Mouse (Mus musculus) midbrain, embryonic 14.5 days (tissue): Measurements from ENCODE around the gene Cdk5. TPM values are rescaled to one million over a fixed set of nuclear protein-coding genes. Genes with fewer than 3 reads are reported as not detected.

Source experiments
- ATAC-seq: fragments of 200-750 bp; cut with Nextera tagmentation; 2 replicates; pipeline ENCODE4 v1.8.0; 2017; ENCODE audit warnings: moderate number of reproducible peaks, moderate library complexity; ENCODE audit not compliant: low FRiP score, low TSS enrichment
- DNase-seq: peaks from one replicate; pipeline ENCODE4 v3.0.0-alpha.2; 2015
- H3K27ac ChIP-seq: fragments of 300-500 bp; sonication (generic); replicated peaks from 2 replicates; pipeline ENCODE4 v1.5.1; 2014; ENCODE audit warnings: mild to moderate bottlenecking, low read depth, low read length, moderate library complexity
- H3K27me3 ChIP-seq: fragments of 300-500 bp; sonication (generic); 2 replicates; pipeline ENCODE4 v1.6.1; 2014; ENCODE audit warnings: low read length, control low read depth, mixed read lengths; ENCODE audit not compliant: control insufficient read depth, insufficient read depth
- H3K36me3 ChIP-seq: fragments of 300-500 bp; sonication (generic); 2 replicates; pipeline ENCODE4 v1.6.1; 2014; ENCODE audit warnings: low read length, control low read depth; ENCODE audit not compliant: control insufficient read depth, insufficient read depth
- H3K4me1 ChIP-seq: fragments of 300-500 bp; sonication (generic); 2 replicates; pipeline ENCODE4 v1.6.1; 2014; ENCODE audit warnings: mild to moderate bottlenecking, antibody characterized with exemption, low read length, control low read depth; ENCODE audit not compliant: control insufficient read depth, insufficient read depth
- H3K4me2 ChIP-seq: fragments of 300-500 bp; sonication (generic); 2 replicates; pipeline ENCODE4 v1.6.1; 2014; ENCODE audit warnings: mild to moderate bottlenecking, low read length, moderate library complexity
- H3K4me3 ChIP-seq: fragments of 300-500 bp; sonication (generic); replicated peaks from 2 replicates; pipeline ENCODE4 v1.5.1; 2014; ENCODE audit warnings: low read depth, low read length
- H3K9ac ChIP-seq: fragments of 300-500 bp; sonication (generic); replicated peaks from 2 replicates; pipeline ENCODE4 v1.6.1; 2014; ENCODE audit warnings: mild to moderate bottlenecking, low read length, moderate library complexity
- H3K9me3 ChIP-seq: fragments of 300-500 bp; sonication (generic); 2 replicates; pipeline ENCODE4 v1.6.1; 2016; ENCODE audit warnings: low read length, control low read depth, mixed read lengths; ENCODE audit not compliant: control insufficient read depth
- WGBS: fragments of 180-500 bp; shearing (Covaris S2); extraction: QIAGEN DNeasy Blood & Tissue Kit; methylation state at CpG from one replicate; pipeline ENCODE4 v1.1.7; 2014; 5-methylcytosine and 5-hydroxymethylcytosine counted together
- polyA plus RNA-seq: library from polyadenylated mRNA; unstranded; fragments of >200 nt; fragmentation: Nextera tagmentation; extraction: Ambion mirVana; gene quantifications from 2 replicates; pipeline ENCODE4 v1.2.1, GENCODE M21; 2014

Cdk5 gene
- polyA plus RNA-seq, 1 experiment from 2014 or later, result 110 TPM

DNA sequence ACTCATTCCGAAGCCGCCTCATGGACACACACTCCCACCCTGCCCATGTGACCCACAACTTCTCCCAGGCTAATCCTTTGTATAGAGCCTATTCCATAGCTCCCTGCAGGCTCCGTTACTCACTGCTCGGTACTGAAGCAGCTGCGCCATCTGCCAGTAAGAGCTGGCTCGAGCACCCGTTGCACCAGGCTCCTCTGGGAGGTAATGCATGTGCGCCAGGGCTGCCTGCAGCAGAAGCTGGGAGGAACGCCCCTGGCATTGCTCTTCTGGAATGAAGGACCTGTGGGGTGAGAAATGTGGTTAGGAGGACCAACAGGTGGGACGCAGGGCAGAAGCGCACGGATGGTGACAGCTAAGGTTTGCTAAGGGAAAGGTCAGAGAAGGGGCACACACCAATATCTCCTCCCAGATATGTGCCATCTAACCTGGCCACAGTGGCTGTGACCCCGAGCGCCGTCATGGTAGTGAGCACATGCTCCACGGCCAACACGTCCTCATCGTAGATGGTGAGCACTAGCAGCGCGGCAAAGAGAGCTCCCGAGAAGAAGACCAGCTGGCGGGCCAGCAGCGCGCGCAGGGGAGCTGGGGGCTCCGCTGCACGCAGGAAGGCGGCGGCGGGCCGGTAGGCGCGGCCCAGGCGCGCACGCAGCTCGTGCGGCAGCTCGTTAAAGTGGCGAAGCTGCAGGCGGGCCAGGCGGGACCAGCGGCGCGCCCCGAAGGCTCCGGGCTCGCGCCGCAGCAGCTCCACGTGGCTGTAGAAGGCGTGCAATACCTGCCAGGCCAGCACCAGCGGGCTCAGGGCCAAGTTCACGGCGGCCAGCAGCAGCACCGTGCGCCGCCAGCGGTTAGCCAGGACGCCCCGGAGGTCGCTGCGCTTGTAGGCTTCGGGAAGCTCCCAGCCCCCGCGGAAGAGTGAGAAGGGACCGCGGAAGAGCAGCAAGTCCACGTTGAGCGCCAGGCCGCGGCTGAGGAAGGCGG lies 35.8 kb downstream of the Cdk5 start:
- Histone ChIP-seq H3K4me2 (peak overlapping the region; percentile 92), H3K4me3 (peak overlapping the region; percentile 43), H3K9me3 (no peaks in the 10 kb centered on the region), H3K36me3 (no peaks in the 10 kb centered on the region), H3K4me1 (peaks cover 26% of the 10 kb centered on the region), H3K27ac (no peak overlapping the region), H3K9ac (peak overlapping the region; percentile 56), H3K27me3 (peaks cover 16% of the 10 kb centered on the region; the same call in 1 of the 2 replicates)
- ATAC-seq, result no peak
- WGBS, result under 1% methylated on average over 73 of the region's 73 CpGs
- DNase-seq, result peak; percentile 80

DNA sequence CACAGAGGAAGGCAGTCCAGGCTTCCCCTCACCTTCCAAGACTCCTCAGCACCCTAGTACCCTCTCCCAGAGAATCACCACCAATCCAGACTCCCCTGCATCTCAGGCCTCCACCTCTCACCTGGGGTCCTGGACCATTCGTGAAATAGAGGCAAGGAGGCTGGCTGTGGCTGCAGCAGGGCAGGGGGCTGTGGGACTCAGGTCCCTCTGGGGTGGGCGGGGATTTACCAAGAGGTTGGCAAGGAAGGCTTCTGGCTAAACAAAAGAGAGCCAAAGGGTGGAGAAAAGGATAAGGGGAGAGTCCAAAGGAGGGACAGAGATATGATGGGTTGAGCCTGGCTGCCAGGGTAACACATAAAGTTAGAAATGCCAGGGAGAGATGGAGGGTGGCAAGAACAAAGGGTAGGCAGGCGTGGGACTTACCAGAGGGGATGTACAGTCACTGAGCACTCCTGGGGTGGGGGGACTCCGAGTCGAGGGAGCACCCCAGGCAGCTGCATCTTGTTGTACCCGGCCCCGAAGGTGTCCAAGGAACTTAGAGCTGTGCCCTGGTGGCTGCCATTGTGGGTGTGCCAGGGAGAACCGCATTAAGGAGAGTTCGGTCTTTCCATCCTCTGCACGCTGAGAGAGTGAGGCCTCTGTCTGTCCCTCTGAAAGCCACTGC lies 37.3 kb downstream of the Cdk5 start:
- H3K4me2 ChIP-seq, result no peak overlapping the region
- no peaks in the 10 kb centered on the region for H3K36me3 ChIP-seq
- H3K9ac ChIP-seq, result no peak overlapping the region
- H3K9me3 ChIP-seq, result no peaks in the 10 kb centered on the region
- H3K27me3 ChIP-seq, result peaks cover 16% of the 10 kb centered on the region; the same call in 1 of the 2 replicates
- DNase-seq (no peak), ATAC-seq (no peak)
- H3K4me3 ChIP-seq, result no peak overlapping the region
- WGBS, result 78% methylated on average over 10 of the region's 10 CpGs
- peaks cover 26% of the 10 kb centered on the region for H3K4me1 ChIP-seq
- no peak overlapping the region for H3K27ac ChIP-seq

DNA sequence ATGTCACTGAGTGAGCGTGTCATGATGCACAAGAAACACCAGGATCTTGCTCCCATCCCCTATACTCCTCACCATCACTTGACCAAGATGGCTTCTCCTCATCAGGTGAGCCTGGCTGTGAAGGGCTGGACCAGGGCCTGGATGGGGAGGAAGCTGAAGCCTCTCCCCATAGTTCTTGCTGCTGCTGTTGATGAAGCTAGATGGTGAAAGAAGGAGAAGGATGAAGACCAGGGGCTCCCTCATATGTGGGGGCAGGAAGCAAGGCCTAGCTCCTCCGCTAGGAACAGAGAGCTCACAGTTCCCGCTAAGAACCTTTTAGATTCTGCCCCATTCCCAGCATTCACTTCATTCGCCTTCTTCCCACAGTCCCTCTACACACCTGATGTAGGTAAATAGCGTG lies 38.0 kb downstream of the Cdk5 start:
- H3K4me3 ChIP-seq, result no peak overlapping the region
- no peak overlapping the region for H3K27ac ChIP-seq
- no peak overlapping the region for H3K4me2 ChIP-seq
- H3K4me1 ChIP-seq, result peaks cover 26% of the 10 kb centered on the region
- no peak for DNase-seq
- H3K27me3 ChIP-seq, result peaks cover 16% of the 10 kb centered on the region; the same call in 1 of the 2 replicates
- no peaks in the 10 kb centered on the region for H3K36me3 ChIP-seq
- H3K9me3 ChIP-seq, result no peaks in the 10 kb centered on the region
- no peak for ATAC-seq
- H3K9ac ChIP-seq, result no peak overlapping the region
- 93% methylated on average over 5 of the region's 5 CpGs for WGBS

DNA sequence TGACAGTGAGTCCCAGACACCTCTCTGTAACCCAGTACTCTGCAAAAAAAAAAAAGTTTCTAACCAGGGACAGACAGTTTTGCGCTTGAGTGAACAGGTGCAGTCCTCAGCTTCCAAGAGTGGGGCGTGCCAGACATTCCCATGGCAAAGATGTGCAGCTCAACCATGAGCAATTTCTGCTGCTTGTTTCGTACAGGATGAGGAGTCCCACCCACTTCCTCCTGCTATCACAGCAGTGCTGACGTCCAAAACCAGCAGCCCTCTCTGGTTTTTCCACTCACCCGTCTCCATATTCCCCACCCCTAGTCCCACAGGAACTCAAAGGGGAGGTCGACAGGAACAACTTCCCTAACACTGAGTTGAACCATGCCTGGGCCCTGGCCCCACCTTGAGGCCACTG lies 38.9 kb downstream of the Cdk5 start:
- ATAC-seq, result no peak
- DNase-seq, result no peak
- H3K27ac ChIP-seq, result no peak overlapping the region
- H3K9me3 ChIP-seq, result no peaks in the 10 kb centered on the region
- H3K4me1 ChIP-seq, result peaks cover 26% of the 10 kb centered on the region
- H3K4me2 ChIP-seq, result no peak overlapping the region
- WGBS, result 77% methylated on average over 6 of the region's 6 CpGs
- no peak overlapping the region for H3K4me3 ChIP-seq
- H3K9ac ChIP-seq, result no peak overlapping the region
- H3K27me3 ChIP-seq, result peaks cover 16% of the 10 kb centered on the region; the same call in 1 of the 2 replicates
- no peaks in the 10 kb centered on the region for H3K36me3 ChIP-seq

DNA sequence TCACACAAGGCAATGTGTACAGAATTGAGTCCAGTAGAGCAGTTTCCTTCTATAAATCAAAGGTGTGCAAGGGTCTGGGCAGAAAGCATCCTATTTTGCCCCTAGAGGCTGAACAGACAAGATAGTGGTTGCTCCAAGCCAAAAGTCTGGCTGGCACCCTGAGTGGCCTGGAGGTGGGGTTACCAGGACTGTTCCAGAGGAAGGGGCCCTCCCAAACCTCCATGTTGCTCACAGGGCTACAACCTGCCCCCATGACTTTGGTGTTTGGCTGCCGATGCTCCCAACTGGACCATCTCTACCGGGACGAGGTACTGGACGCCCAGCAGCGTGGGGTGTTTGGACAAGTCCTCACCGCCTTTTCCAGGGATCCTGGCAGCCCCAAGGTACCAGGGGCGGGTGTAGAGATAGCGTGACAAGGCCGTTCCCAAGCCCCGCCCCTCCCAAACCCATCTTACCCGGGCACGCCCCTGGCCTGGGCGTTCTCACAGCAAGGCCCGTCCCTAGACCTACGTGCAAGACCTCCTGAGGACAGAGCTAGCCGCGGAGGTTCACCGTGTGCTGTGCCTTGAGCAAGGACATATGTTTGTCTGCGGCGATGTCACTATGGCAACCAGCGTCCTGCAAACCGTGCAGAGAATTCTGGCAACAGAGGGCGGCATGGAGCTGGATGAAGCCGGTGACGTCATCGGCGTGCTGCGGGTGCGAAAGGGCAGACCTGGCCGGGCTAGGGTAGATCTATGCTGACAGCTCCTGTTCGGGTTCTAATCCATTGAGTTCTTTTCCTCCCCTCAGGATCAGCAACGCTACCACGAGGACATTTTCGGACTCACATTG lies 40.1 kb downstream of the Cdk5 start:
- Histone ChIP-seq H3K4me1 (peaks cover 24% of the 10 kb centered on the region), H3K4me3 (peak overlapping the region; percentile 39), H3K27me3 (peaks cover 9% of the 10 kb centered on the region; the same call in 1 of the 2 replicates), H3K27ac (peak overlapping the region; percentile 70), H3K9ac (peak overlapping the region; percentile 52), H3K4me2 (peak overlapping the region; percentile 70), H3K9me3 (no peaks in the 10 kb centered on the region), H3K36me3 (no peaks in the 10 kb centered on the region)
- ATAC-seq, result peak; percentile 87
- DNase-seq, result peak; percentile 97
- WGBS, result under 1% methylated on average over 34 of the region's 34 CpGs

DNA sequence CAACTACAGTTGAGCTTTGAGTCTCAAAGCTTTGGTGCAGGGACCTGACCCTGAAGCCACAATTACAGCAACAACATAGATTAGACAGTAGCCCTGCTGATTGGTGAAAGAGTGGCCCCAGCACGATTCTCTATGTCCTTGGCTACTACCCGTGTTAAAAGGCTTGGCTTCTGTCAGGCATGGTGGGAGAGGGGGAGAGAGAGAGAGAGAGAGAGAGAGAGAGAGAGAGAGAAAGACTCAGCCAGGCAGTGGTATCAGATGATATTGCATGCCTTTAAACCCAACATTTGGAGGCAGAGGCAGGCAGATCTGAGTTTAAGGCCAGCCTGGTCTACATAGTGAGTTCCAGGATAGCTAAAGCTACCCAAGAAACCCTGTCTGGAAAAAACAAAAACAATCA lies 41.3 kb downstream of the Cdk5 start:
- no peak for ATAC-seq
- Histone ChIP-seq H3K27me3 (peaks cover 7% of the 10 kb centered on the region; the same call in 1 of the 2 replicates), H3K27ac (no peak overlapping the region), H3K9me3 (no peaks in the 10 kb centered on the region), H3K36me3 (no peaks in the 10 kb centered on the region), H3K9ac (no peak overlapping the region), H3K4me1 (peaks cover 13% of the 10 kb centered on the region; the same call in 1 of the 2 replicates), H3K4me3 (no peak overlapping the region), H3K4me2 (no peak overlapping the region)
- 68% methylated on average over 2 of the region's 2 CpGs for WGBS
- no peak for DNase-seq

DNA sequence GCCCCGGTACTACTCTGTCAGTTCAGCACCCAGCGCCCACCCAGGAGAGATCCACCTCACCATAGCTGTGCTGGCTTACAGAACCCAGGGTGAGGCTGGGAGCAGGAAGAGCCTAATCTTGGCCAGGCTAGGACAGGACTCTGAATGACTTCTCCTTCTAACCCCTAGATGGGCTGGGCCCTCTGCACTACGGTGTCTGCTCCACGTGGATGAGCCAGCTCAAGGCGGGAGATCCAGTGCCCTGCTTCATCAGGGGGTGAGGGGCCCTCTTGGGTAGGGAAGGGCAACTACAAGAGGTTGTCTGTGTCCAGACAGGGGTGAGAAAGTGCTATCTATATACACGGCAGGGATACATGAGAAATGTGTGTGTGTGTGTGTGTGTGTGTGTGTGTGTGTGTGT lies 41.8 kb downstream of the Cdk5 start:
- ATAC-seq, result no peak
- peaks cover 12% of the 10 kb centered on the region; the same call in 1 of the 2 replicates for H3K4me1 ChIP-seq
- H3K27me3 ChIP-seq, result peaks cover 4% of the 10 kb centered on the region; the same call in 1 of the 2 replicates
- H3K9me3 ChIP-seq, result no peaks in the 10 kb centered on the region
- 81% methylated on average over 6 of the region's 6 CpGs for WGBS
- H3K9ac ChIP-seq, result no peak overlapping the region
- DNase-seq, result no peak
- H3K36me3 ChIP-seq, result no peaks in the 10 kb centered on the region
- H3K27ac ChIP-seq, result no peak overlapping the region
- H3K4me3 ChIP-seq, result no peak overlapping the region
- H3K4me2 ChIP-seq, result no peak overlapping the region

DNA sequence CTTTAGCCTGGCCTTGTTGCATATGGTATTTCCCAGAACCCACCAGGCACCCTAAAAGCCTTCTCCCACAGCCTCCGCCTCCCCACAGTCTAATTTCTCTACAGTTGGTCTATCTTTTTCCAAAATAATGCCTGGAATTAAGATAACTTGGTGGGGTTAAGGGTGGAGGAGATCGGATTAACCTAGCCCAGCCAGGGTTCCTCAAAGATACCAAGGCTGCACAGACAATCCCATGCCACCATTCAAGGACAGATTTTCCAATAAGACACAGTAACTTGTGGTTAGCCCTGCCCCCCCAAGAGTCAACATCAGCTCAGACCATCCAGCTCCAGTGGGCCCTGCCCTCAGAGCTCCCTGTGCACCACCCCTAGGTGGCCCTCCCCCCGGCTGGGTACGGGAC lies 42.8 kb downstream of the Cdk5 start:
- H3K4me3 ChIP-seq, result no peak overlapping the region
- H3K9ac ChIP-seq, result no peak overlapping the region
- H3K36me3 ChIP-seq, result no peaks in the 10 kb centered on the region
- DNase-seq, result no peak
- H3K4me2 ChIP-seq, result no peak overlapping the region
- 90% methylated on average over 4 of the region's 4 CpGs for WGBS
- H3K9me3 ChIP-seq, result no peaks in the 10 kb centered on the region
- no peak for ATAC-seq
- H3K27me3 ChIP-seq, result no peaks in the 10 kb centered on the region
- H3K27ac ChIP-seq, result no peak overlapping the region
- H3K4me1 ChIP-seq, result peaks cover 12% of the 10 kb centered on the region; the same call in 1 of the 2 replicates
